Mouse (Mus musculus) neutrophil, adult 5-6 weeks (primary cell): ENCODE data around the gene Tbx4. TPM values are rescaled to one million over a fixed set of nuclear protein-coding genes. Genes with fewer than 3 reads are reported as not detected.

Source experiments
- ATAC-seq: fragments of 151-379, 151-347 bp; 2 replicates; pipeline ENCODE4 v1.8.0; 2017; ENCODE audit warnings: mild to moderate bottlenecking, moderate TSS enrichment; ENCODE audit not compliant: insufficient number of reproducible peaks, poor library complexity, low FRiP score, severe bottlenecking; ENCODE audit errors: extremely low read depth
- total RNA-seq: library from RNA; stranded (forward); fragments of 200-1000 nt; gene quantifications from 2 replicates; pipeline ENCODE4 v1.2.3, GENCODE M21; 2017

The Tbx4 gene
- total RNA-seq, 1 experiment from 2014 or later, result not detected

- ATAC-seq, result no peak
These were observed 66.3 kb downstream of the Tbx4 start for GRCm38 (mm10) chr11:85952538-85952937.

GRCm38 (mm10) chr11:85955611-85956010 is 69.4 kb downstream of the Tbx4 start:
- ATAC-seq, result no peak

GRCm38 (mm10) chr11:85956422-85956821 is 70.2 kb downstream of the Tbx4 start:
- no peak for ATAC-seq

- no peak for ATAC-seq
These were observed 70.9 kb downstream of the Tbx4 start for GRCm38 (mm10) chr11:85956950-85957778.

GRCm38 (mm10) chr11:85959837-85960236 is 73.6 kb downstream of the Tbx4 start:
- no peak for ATAC-seq

DNA sequence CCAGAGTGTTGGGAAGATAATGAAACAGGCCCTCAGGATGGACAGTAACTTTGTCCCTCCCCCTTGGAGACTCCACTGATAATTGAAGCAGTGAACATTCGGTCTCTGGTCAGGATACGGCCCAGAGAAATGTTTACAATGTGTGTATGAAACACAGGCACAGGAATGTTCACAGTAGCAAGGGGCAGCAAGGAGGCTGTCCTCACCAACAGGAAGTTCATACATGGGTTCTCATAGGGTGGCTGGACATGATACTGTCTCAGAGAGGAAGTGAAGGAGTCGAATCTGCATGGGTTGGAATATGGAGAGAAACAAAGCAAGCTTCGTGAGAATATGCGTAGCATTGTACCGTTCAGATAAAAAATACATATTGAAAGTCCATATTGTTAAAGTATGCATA is 74.1 kb downstream of the Tbx4 start:
- no peak for ATAC-seq

- no peak for ATAC-seq
These were observed 75.3 kb downstream of the Tbx4 start for GRCm38 (mm10) chr11:85961498-85961897.

Other genes with a start within 250 kb of the Tbx4 start
- gene Tbx2, start 53.9 kb upstream of the Tbx4 start, total RNA-seq, result 0.12 and 0.25 TPM in 2 replicates
- gene Gm11444, start 36.1 kb upstream of the Tbx4 start, total RNA-seq, result not detected in 2 replicates